Mouse (Mus musculus): ENCODE data around the gene Fmo5.
A peak's percentile ranks its signal among the peaks of the same experiment; 100 is the strongest.

Gene Fmo5

DNA sequence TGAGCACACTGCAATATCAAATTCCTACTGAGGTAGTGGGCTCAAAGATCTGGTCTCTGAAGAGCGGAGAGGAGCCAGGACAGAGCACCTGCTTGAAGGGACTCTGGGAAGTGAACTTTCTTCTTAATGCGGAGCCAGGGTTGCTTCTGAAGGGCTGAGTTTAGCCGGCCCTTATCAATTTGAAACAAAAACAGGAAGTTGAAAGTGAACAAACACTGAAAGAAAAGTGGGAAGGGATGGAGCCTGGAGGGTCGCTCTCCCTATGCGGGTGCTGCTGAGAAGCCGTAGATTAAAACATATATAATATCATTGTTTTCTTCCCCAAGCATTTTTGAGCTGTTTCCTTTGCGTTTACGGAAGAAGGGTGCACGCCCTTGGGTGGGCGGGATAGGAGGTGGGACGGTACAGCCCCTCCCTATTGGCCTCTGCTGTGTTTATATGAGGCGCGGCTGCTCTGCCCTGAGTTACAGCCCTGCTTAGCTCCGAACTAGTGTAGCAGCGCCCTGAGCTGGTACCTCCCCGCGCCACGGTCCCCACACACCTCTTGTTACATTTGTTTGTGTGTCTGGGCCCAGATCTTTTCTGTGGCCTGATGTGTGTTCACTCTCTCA lies at the start of gene Fmo5:
Gene Fmo5, plus strand, starts transcription at position 414 of the 611 bp plus-strand sequence.
- DNase-seq = peak; percentile 71 to 80

GRCm38 (mm10) chr3:97585383-97586160 lies 43.0 kb upstream of the Fmo5 start:
- peak; percentile 88 to 90 for DNase-seq

- DNase-seq = no peak
Measured at GRCm38 (mm10) chr3:97587656-97588055, 40.9 kb upstream of the Fmo5 start.

DNA sequence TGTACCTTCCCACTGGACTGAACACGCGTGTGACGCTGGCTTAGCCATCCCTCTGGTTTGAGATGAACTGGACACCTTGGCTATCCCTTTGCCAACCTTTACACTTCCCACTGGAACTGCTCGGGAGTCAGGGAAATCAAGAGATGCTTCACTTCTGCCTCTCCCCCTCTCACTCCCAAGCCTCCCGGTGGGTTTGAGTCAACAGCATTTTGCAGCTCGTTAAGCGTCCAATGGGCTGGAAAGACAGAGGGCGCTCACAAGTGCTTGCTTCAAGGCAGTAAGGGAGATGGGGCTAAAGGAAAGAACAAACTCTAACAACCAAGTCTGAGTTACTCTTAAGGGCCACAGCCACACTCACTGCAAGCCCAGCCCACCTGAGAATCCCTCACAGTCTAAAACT lies 37.9 kb upstream of the Fmo5 start:
- peak; percentile 46 to 64 for DNase-seq

DNA sequence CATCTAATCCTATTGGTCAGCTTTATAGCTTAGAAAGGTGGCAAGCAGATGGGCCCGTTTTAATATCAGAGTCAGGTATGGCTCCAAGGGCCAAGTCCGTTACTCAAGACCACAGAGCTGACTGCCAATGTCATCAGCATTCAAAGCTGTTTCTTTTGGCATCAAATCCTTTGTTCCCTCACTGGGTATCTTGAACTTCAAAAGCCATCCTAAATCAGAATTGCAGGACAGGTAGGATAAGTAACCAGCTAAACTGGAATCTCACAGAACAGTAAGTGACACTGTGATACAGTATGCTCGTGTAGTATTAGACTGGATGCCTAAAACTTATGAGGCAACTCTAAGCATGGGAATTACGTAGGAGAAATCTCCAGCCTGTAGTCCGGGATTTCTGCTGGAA lies 35.5 kb upstream of the Fmo5 start:
- DNase-seq = no peak

- peak in 1 of 2 experiments; percentile 12 for DNase-seq
Measured at GRCm38 (mm10) chr3:97594140-97594539, 34.5 kb upstream of the Fmo5 start.

DNA sequence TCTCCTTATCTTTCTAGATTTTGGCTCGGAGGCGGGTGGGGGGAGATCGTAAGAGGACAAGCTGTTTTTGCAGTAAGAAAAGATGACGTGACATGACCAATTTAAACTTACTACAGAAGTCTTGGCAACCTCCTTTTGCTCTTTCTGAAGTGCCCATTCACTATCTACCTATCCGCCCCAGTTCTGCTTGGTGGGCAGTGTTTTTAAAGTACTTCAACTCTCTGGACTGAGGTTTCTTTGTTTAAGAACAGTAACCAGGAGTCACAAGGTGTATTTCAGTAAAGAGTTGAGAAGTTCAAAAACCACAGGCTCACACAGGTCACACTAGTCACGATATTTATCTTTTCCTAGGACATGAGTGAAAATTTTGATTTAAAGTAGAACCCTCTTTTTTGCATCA lies 33.5 kb upstream of the Fmo5 start:
- DNase-seq = no peak

- no peak for DNase-seq
Measured at GRCm38 (mm10) chr3:97596796-97597195, 31.8 kb upstream of the Fmo5 start.

DNA sequence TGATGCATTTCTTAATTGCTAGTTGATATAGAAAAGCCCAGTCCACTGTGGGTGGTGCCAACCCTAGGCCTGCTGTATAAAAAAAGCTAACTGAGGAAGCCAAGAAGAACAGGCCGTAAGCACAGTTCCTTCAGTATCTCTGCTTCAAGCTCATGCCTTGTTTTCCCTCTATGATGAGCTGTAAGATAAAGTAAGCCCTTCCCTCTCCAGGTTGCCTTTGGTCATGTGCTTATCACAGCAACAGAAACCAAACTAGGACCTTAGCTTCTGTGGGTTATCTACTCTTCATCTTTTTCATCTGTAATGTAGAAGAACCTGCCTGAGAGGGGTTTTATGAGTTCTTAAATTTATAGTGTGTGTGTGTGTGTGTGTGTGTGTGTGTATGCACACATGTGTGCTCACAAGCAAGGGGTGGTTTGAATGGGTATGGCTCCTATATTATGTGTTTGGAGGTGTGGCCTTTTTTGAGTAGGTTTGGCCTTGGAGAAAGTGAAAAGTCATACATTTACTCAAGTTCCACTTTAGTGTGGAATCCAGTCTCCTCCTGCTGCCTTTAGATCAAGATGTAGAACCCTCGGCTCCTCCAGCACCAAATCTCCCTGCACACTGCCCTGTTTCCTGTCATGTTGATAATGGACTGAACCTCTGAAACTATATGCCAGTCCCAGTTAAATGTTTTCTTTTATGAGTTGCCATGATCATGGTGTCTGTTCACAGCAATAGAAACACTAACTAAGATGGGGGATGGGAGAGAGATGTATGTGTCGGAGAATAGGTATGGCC lies 28.4 kb upstream of the Fmo5 start:
- no peak for DNase-seq

DNA sequence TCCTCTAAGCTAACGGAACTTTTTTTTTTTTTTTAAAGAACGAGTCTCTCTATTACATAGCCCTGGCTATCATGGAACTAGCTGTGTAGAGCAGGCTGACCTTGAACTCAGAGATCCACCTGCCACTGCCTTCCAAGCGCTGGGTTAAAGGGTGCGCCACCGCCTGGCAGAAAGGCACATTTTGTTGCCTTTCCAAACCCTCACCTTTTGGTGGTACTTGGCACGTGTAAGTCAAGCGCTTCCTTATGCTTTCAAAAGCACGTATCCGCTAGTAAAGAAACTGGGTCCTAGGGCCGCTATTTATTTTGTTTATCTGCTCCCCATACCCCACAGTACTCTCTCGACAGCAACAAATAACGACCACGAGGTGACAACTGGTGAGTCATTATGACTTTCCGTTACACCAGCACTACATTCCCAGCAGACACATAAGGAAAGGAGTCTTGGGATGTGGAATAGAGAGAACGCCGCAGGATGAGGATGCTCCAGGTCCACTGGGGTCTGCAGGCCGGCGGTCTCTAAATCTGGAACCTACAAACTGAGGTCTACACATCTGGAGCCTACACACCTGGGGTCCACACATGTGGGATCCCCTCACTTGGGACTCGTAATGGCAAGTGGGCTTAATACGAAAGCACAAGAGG lies 19.3 kb upstream of the Fmo5 start:
- DNase-seq = peak; percentile 50 to 57

DNA sequence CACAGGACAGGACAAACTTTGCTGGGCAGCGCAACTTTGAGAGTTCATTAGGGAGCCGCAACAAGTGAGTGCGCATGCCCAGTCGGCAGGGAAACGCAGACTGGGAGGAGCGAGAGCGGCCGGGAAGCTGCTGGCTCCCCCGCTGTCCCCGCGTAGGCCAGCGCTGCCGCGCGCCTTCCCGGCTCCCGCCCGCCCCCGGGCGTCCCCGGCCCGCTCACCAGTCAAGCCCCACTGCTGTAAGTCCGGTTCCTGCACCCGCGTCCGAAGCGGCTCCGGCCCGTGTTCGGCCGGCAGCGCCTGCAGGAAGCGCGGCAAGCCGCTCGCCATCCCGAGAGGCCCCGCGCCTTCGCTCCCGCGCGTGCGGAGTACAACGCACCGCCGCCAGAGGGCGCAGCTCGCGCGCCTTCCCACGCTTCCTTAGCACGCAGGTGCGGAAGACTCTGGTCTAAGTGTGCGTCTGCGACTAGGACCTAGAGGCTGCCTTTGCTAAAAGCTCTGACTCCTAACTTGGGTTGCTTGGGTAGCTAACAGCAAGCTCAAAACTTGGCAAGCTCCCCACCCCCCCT lies 18.7 kb upstream of the Fmo5 start, which contains the start of gene Chd1l:
Gene Chd1l, minus strand, starts transcription at position 359 of the 566 bp plus-strand sequence.
- DNase-seq = peak; percentile 94 to 96

- DNase-seq = no peak
Measured at GRCm38 (mm10) chr3:97611021-97611420, 17.6 kb upstream of the Fmo5 start.

GRCm38 (mm10) chr3:97615154-97615553 lies 13.4 kb upstream of the Fmo5 start:
- no peak for DNase-seq

GRCm38 (mm10) chr3:97615933-97616332 lies 12.7 kb upstream of the Fmo5 start:
- no peak for DNase-seq

DNA sequence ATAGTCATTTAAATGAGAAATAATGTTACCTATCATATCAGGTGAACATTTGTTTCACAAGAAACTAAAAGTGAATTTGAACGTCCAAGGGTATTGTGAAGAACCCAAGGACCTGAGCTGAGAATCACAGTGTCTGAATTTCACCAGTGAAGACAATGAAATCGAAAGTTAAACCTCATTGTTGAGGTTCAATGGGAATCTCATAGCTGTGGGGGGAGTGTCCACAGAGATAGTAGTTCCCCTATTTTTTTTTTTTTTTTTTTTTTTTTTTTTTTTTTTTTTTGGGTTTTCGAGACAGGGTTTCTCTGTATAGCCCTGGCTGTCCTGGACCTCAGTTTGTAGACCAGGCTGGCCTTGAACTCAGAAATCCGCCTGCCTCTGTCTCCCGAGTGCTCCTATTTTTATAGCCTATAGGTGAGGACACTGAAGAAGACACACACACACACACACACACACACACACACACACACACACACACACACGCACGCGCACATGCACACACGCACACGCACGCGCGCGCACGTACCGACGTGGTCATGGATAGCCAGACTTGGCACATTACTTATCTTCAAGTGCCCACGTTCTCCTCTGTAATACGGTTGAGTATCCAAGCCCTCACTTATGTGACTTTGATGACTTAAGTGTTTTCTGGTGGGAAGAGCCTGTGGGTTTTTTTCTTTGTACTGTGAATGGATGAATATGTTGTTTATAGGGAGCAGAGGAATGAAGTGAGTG lies 11.3 kb upstream of the Fmo5 start:
- no peak for DNase-seq

GRCm38 (mm10) chr3:97617899-97618298 lies 10.7 kb upstream of the Fmo5 start:
- no peak for DNase-seq

DNA sequence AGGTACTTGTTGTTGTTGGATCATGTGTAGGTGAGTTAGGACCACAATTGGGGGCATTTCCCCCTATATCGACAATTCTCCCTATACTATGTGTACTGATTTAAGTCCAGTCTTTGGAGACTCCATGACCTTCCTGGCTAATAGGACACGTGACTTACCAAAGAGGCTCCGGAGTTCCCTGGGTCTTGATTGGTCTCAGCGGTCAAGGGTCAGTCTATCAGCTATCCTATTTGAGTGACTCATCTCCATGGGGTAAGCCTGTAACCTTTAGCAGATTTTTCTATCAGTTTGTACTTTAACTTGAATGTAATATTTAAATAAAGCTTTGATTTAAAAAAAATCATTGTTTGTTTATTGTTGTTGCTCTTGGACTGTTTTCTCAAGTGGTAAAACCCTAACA lies 7.9 kb upstream of the Fmo5 start:
- DNase-seq = no peak

DNA sequence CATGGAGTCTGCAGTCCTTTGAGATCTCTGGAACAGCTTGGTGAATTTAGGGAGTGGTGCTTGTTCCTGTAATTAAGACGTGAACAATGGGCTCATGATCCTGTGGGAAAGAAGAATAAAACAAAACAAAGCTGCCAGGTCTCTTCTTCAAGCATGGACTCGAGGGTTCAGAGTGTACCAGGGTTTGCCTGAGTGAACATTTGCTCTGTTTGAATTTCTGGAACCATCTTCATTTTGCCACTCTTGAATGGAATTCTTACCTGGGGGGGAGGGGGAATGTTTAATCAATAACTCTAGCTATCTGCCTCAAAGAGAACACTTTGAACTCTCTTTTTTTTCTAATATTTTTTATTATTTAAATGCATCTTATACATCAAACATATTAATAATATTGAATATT lies 4.0 kb upstream of the Fmo5 start:
- no peak for DNase-seq

GRCm38 (mm10) chr3:97627893-97628292 lies 711 bp upstream of the Fmo5 start:
- DNase-seq = peak in 1 of 2 experiments; percentile 7

- DNase-seq = no peak
Measured at GRCm38 (mm10) chr3:97629941-97630340, 1.3 kb downstream of the Fmo5 start.

DNA sequence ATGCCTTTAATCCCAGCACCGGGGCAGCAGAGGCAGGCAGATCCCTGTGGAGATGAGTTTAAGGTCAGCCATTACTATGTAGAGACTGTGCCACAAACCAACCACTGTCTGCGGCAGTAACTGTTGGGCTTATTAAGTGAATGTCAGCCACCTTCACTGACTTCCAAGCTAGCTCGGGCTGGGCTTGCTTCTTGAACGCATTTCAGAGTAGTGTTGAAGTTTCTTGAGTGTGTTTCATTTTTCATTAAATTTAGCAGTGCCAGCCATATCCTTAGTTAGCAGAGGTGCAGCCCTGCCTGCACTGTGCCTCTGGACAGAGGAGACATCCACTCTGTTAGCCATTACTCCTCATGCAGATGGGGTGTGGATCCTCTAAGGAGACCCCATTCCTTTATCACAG lies 2.1 kb downstream of the Fmo5 start:
- DNase-seq = no peak

DNA sequence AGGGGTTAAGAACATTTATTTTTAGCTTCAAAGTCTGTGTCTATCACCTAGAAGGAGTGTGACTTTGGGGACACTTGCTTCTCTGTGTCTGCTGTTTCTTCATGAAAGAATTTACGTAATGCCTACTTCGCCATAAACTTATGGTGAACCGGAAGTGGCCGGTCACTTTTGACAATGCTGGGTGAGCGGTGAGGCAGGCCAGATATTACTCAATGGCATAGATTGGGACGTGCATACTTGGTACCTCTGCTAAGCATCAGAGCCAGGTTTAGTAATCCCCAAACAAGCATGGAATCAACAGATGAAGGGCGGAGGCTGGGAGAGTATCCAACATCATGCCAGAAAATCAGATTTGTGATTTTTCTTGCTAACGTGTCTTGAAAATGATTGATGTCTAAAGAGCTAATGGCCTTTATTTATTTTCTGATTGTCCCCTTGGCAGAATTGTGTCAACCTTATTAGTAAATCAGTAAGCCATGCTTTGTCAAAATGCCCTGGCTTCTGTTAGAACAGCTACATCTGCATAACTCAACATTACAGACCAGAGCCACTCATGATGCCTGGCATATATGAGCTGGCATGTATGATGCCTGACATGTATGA lies 2.8 kb downstream of the Fmo5 start:
- no peak for DNase-seq
